Mouse (Mus musculus) stomach, embryonic 15.5 days (tissue): ENCODE measurements around the gene Nsd2. TPM values are rescaled to one million over a fixed set of nuclear protein-coding genes. Genes with fewer than 3 reads are reported as not detected.
"Not testable (repeated sequence)": the region's sequence is repeated elsewhere in the genome, so short reads cannot be mapped to it uniquely, and the experiment has no call there.

ENCODE experiments used
- ATAC-seq: fragments of 200-750 bp; cut with Nextera tagmentation; 2 replicates; pipeline ENCODE4 v1.8.0; 2017; ENCODE audit warnings: low read depth, moderate number of reproducible peaks, moderate TSS enrichment; ENCODE audit not compliant: insufficient read depth, low FRiP score
- H3K27ac ChIP-seq: fragments of 300-500 bp; sonication (generic); 2 replicates; pipeline ENCODE4 v1.5.1; 2015; ENCODE audit warnings: mild to moderate bottlenecking, inconsistent platforms
- H3K27me3 ChIP-seq: fragments of 300-500 bp; sonication (generic); replicated peaks from 2 replicates; pipeline ENCODE4 v1.6.1; 2015; ENCODE audit warnings: inconsistent platforms
- H3K36me3 ChIP-seq: fragments of 300-500 bp; sonication (generic); 2 replicates; pipeline ENCODE4 v1.6.1; 2015; ENCODE audit warnings: inconsistent platforms
- H3K4me1 ChIP-seq: fragments of 300-500 bp; sonication (generic); 2 replicates; pipeline ENCODE4 v1.6.1; 2015; ENCODE audit warnings: inconsistent platforms
- H3K4me2 ChIP-seq: fragments of 300-500 bp; sonication (generic); 2 replicates; pipeline ENCODE4 v1.6.1; 2015; ENCODE audit warnings: mild to moderate bottlenecking, inconsistent platforms
- H3K4me3 ChIP-seq: fragments of 300-500 bp; sonication (generic); replicated peaks from 2 replicates; pipeline ENCODE4 v1.5.1; 2015; ENCODE audit warnings: inconsistent platforms
- H3K9ac ChIP-seq: fragments of 300-500 bp; sonication (generic); 2 replicates; pipeline ENCODE4 v1.6.1; 2015; ENCODE audit warnings: inconsistent platforms
- H3K9me3 ChIP-seq: fragments of 300-500 bp; sonication (generic); 2 replicates; pipeline ENCODE4 v1.6.1; 2016; ENCODE audit warnings: inconsistent platforms
- WGBS: fragments of 180-500 bp; shearing (Covaris S2); methylation state at CpG from one replicate; pipeline ENCODE4 v1.1.7; 2015; 5-methylcytosine and 5-hydroxymethylcytosine counted together
- polyA plus RNA-seq: library from polyadenylated mRNA; unstranded; fragments of >200 nt; fragmentation: Nextera tagmentation; extraction: Ambion mirVana; gene quantifications from 2 replicates; pipeline ENCODE4 v1.2.1, GENCODE M21; 2015

Nsd2 gene
- polyA plus RNA-seq, 1 experiment from 2014 or later = 37.9 TPM

- Histone ChIP-seq H3K4me1 (no peaks in the 10 kb centered on the region), H3K27ac (no peak overlapping the region), H3K4me2 (no peak overlapping the region), H3K9ac (no peak overlapping the region), H3K4me3 (no peak overlapping the region), H3K36me3 (peaks cover 47% of the 10 kb centered on the region), H3K9me3 (no peaks in the 10 kb centered on the region), H3K27me3 (no peaks in the 10 kb centered on the region)
- no peak for ATAC-seq
- WGBS = 89% methylated on average over 9 of the region's 9 CpGs
Measured at GRCm38 (mm10) chr5:33903176-33903575, 82.7 kb downstream of the Nsd2 start.

GRCm38 (mm10) chr5:33915031-33915430, 94.5 kb downstream of the Nsd2 start:
- H3K4me3 ChIP-seq, H3K4me1 ChIP-seq, H3K27me3 ChIP-seq, H3K9me3 ChIP-seq, H3K9ac ChIP-seq, ATAC-seq, H3K4me2 ChIP-seq, H3K27ac ChIP-seq: not testable (repeated sequence)
- H3K36me3 ChIP-seq = peaks cover 30% of the 10 kb centered on the region

- not testable (repeated sequence) for H3K9ac ChIP-seq, H3K4me2 ChIP-seq, H3K27ac ChIP-seq, H3K4me1 ChIP-seq, ATAC-seq, H3K9me3 ChIP-seq, H3K4me3 ChIP-seq, H3K27me3 ChIP-seq
- H3K36me3 ChIP-seq = peaks cover 42% of the 10 kb centered on the region
- WGBS = 94% methylated on average over 2 of the region's 2 CpGs
Measured at GRCm38 (mm10) chr5:33916616-33917015, 96.1 kb downstream of the Nsd2 start.

- 94% methylated on average over 1 of the region's 1 CpGs for WGBS
- no peak overlapping the region for H3K27ac ChIP-seq
- H3K27me3 ChIP-seq = no peaks in the 10 kb centered on the region
- no peak overlapping the region for H3K9ac ChIP-seq
- H3K4me3 ChIP-seq = no peak overlapping the region
- ATAC-seq = no peak
- H3K4me2 ChIP-seq = no peak overlapping the region
- H3K36me3 ChIP-seq = peaks cover 33% of the 10 kb centered on the region
- H3K4me1 ChIP-seq = no peaks in the 10 kb centered on the region
- no peaks in the 10 kb centered on the region for H3K9me3 ChIP-seq
Measured at GRCm38 (mm10) chr5:33919466-33919865, 98.9 kb downstream of the Nsd2 start.

- H3K4me3 ChIP-seq = no peak overlapping the region
- WGBS = 96% methylated on average over 2 of the region's 2 CpGs
Measured at GRCm38 (mm10) chr5:33920037-33920436, 99.5 kb downstream of the Nsd2 start.

GRCm38 (mm10) chr5:33920924-33921323, 100.4 kb downstream of the Nsd2 start:
- Histone ChIP-seq H3K4me3 (no peak overlapping the region), H3K27me3 (no peaks in the 10 kb centered on the region), H3K27ac (no peak overlapping the region), H3K9ac (no peak overlapping the region), H3K4me2 (no peak overlapping the region), H3K36me3 (peaks cover 28% of the 10 kb centered on the region), H3K9me3 (no peaks in the 10 kb centered on the region), H3K4me1 (no peaks in the 10 kb centered on the region)
- ATAC-seq = no peak
- whole genome bisulfite sequencing = 73% methylated on average over 4 of the region's 4 CpGs

More at GRCm38 (mm10) chr5:33920037-33920436, 99.5 kb downstream of the Nsd2 start:
- no peak overlapping the region for H3K9ac ChIP-seq
- H3K4me2 ChIP-seq = no peak overlapping the region
- no peak overlapping the region for H3K27ac ChIP-seq
- no peaks in the 10 kb centered on the region for H3K27me3 ChIP-seq
- H3K36me3 ChIP-seq = peaks cover 33% of the 10 kb centered on the region
- H3K9me3 ChIP-seq = no peaks in the 10 kb centered on the region
- H3K4me1 ChIP-seq = no peaks in the 10 kb centered on the region
- no peak for ATAC-seq

- H3K9ac ChIP-seq = no peak overlapping the region
- peaks cover 26% of the 10 kb centered on the region for H3K36me3 ChIP-seq
- 86% methylated on average over 7 of the region's 7 CpGs for WGBS
- H3K27me3 ChIP-seq = no peaks in the 10 kb centered on the region
- no peaks in the 10 kb centered on the region for H3K9me3 ChIP-seq
- H3K27ac ChIP-seq = no peak overlapping the region
- no peak overlapping the region for H3K4me3 ChIP-seq
- no peak for ATAC-seq
- H3K4me2 ChIP-seq = no peak overlapping the region
- no peaks in the 10 kb centered on the region for H3K4me1 ChIP-seq
Measured at GRCm38 (mm10) chr5:33921486-33922235, 101.1 kb downstream of the Nsd2 start.

GRCm38 (mm10) chr5:33922566-33922965, 102.0 kb downstream of the Nsd2 start:
- WGBS = 41% methylated on average over 2 of the region's 2 CpGs
- Histone ChIP-seq H3K9me3 (no peaks in the 10 kb centered on the region), H3K9ac (no peak overlapping the region), H3K27me3 (no peaks in the 10 kb centered on the region), H3K27ac (no peak overlapping the region), H3K4me1 (no peaks in the 10 kb centered on the region), H3K4me2 (no peak overlapping the region), H3K4me3 (no peak overlapping the region), H3K36me3 (peaks cover 26% of the 10 kb centered on the region)
- ATAC-seq = no peak

- no peak for ATAC-seq
- no peak overlapping the region for H3K4me3 ChIP-seq
- no peak overlapping the region for H3K9ac ChIP-seq
- no peaks in the 10 kb centered on the region for H3K9me3 ChIP-seq
- H3K36me3 ChIP-seq = peaks cover 18% of the 10 kb centered on the region
- H3K27ac ChIP-seq = no peak overlapping the region
- no peaks in the 10 kb centered on the region for H3K4me1 ChIP-seq
- H3K4me2 ChIP-seq = no peak overlapping the region
- no peaks in the 10 kb centered on the region for H3K27me3 ChIP-seq
Measured at GRCm38 (mm10) chr5:33926170-33926569, 105.6 kb downstream of the Nsd2 start.

GRCm38 (mm10) chr5:33932413-33932812, 111.9 kb downstream of the Nsd2 start:
- H3K9ac ChIP-seq = no peak overlapping the region
- ATAC-seq = no peak
- H3K36me3 ChIP-seq = peaks cover 16% of the 10 kb centered on the region
- WGBS = 82% methylated on average over 2 of the region's 2 CpGs
- no peak overlapping the region for H3K4me3 ChIP-seq
- H3K4me1 ChIP-seq = peaks cover 6% of the 10 kb centered on the region; the same call in 1 of the 2 replicates
- no peaks in the 10 kb centered on the region for H3K9me3 ChIP-seq
- H3K4me2 ChIP-seq = no peak overlapping the region
- H3K27ac ChIP-seq = no peak overlapping the region
- no peaks in the 10 kb centered on the region for H3K27me3 ChIP-seq

- peaks cover 10% of the 10 kb centered on the region; the same call in 1 of the 2 replicates for H3K36me3 ChIP-seq
- no peaks in the 10 kb centered on the region for H3K27me3 ChIP-seq
- H3K4me2 ChIP-seq = peak overlapping the region; percentile 54
- H3K4me3 ChIP-seq = no peak overlapping the region
- no peak overlapping the region for H3K9ac ChIP-seq
- H3K9me3 ChIP-seq = no peaks in the 10 kb centered on the region
- H3K4me1 ChIP-seq = peaks cover 6% of the 10 kb centered on the region; the same call in 1 of the 2 replicates
- ATAC-seq = no peak
- WGBS = 70% methylated on average over 2 of the region's 2 CpGs
- no peak overlapping the region for H3K27ac ChIP-seq
Measured at GRCm38 (mm10) chr5:33934081-33934480, 113.6 kb downstream of the Nsd2 start.

- H3K27me3 ChIP-seq = no peaks in the 10 kb centered on the region
- 64% methylated on average over 7 of the region's 7 CpGs for WGBS
- H3K9ac ChIP-seq = no peak overlapping the region
- no peaks in the 10 kb centered on the region for H3K9me3 ChIP-seq
- H3K4me3 ChIP-seq = peak overlapping the region; percentile 70
- peaks cover 5% of the 10 kb centered on the region; the same call in 1 of the 2 replicates for H3K36me3 ChIP-seq
- no peak for ATAC-seq
- H3K4me1 ChIP-seq = peaks cover 6% of the 10 kb centered on the region; the same call in 1 of the 2 replicates
- H3K27ac ChIP-seq = no peak overlapping the region
- H3K4me2 ChIP-seq = peak overlapping the region; percentile 54
Measured at GRCm38 (mm10) chr5:33934877-33935276, 114.4 kb downstream of the Nsd2 start.
